Mouse (Mus musculus): Measurements from ENCODE around the gene Ubap2l. TPM values are rescaled to one million over a fixed set of nuclear protein-coding genes. Genes with fewer than 3 reads are reported as not detected.

Gene Ubap2l
- polyA plus RNA-seq, 1 experiment from 2014 or later: 220 TPM

DNA sequence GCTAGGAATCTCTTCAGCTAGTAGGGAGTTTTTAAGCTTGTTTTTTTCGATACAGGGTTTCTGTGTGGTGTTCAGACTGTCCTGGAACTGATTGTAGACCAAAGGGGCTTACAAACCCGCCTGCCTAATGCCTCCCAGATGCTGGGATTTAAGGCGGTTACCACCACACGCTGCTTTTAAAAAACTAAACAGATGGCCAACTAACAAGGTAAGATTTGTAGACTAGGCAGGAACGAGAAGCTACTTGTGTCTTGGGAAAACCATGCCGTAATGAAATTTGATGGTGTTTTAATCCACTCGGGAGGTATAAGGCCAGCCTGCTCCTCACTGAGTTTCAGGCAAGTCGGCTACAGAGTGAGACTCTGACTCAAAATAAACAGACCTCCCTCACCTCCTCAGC is 53.3 kb downstream of the Ubap2l start:
- Histone ChIP-seq H3K4me1 (replicated peaks; ENCODE audit: control insufficient read depth, insufficient read depth, low read length) (peaks cover 9% of the 10 kb centered on the region; the same call in 1 of the 2 replicates), H3K27ac (ENCODE audit: low read depth, low read length) (peak overlapping the region; percentile 70), H3K4me2 (peak overlapping the region; percentile 79), H3K4me3 (ENCODE audit: low read depth, low read length) (peak overlapping the region; percentile 84), H3K36me3 (ENCODE audit: control insufficient read depth, insufficient read depth, low read length) (peaks cover 30% of the 10 kb centered on the region), H3K9me3 (ENCODE audit: control insufficient read depth, low read length) (no peaks in the 10 kb centered on the region), H3K27me3 (replicated peaks; ENCODE audit: control insufficient read depth, insufficient read depth, low read length) (no peaks in the 10 kb centered on the region), H3K9ac (ENCODE audit: low read depth, low read length) (peak overlapping the region; percentile 90)
- peak; percentile 37 for DNase-seq (ENCODE audit: low spot score)
- WGBS: 22% methylated on average over 8 of the region's 8 CpGs
- ATAC-seq (replicated peaks; ENCODE audit: low FRiP score): peak; percentile 40; the same call in 1 of the 2 replicates

DNA sequence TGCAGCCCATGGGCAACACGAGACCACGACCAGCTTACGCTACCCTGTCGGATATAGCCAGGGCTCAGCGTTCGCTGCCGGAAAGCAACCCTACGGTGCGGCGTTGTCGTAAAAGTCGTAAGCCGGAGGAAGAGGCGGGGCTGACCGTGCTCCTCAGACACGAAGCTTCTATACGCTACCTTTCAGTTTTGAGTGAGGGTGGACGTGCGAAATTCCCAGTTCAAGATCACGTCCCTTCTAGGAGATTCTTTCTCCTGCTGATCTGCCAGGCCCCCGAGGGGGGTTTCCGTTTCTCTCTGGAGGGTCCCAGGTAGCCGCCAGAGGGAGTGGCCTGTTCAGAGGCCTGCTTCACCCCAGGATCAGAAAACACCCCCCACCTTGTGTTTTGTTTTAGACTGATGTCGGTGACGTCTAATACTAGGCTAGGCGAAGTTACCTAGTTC is 53.8 kb downstream of the Ubap2l start, which contains the start of gene Hax1:
Gene Hax1, minus strand, starts transcription at position 169 of the 443 bp plus-strand sequence.
- H3K27ac ChIP-seq (ENCODE audit: low read depth, low read length): peak within 1 kb of the TSS; percentile 80
- H3K4me3 ChIP-seq (ENCODE audit: low read depth, low read length): peak within 1 kb of the TSS; percentile 84
- H3K27me3 ChIP-seq (replicated peaks; ENCODE audit: control insufficient read depth, insufficient read depth, low read length): no peaks in the 10 kb centered on the region
- H3K4me1 ChIP-seq (replicated peaks; ENCODE audit: control insufficient read depth, insufficient read depth, low read length): peaks cover 9% of the 10 kb centered on the region; the same call in 1 of the 2 replicates
- peak within 1 kb of the TSS; percentile 90 for H3K9ac ChIP-seq (ENCODE audit: low read depth, low read length)
- H3K4me2 ChIP-seq: peak within 1 kb of the TSS; percentile 79
- ATAC-seq (replicated peaks; ENCODE audit: low FRiP score) (peak; percentile 91), DNase-seq (ENCODE audit: low spot score) (peak; percentile 91)
- peaks cover 30% of the 10 kb centered on the region for H3K36me3 ChIP-seq (ENCODE audit: control insufficient read depth, insufficient read depth, low read length)
- under 1% methylated on average over 26 of the region's 26 CpGs for WGBS
- no peaks in the 10 kb centered on the region for H3K9me3 ChIP-seq (ENCODE audit: control insufficient read depth, low read length)

DNA sequence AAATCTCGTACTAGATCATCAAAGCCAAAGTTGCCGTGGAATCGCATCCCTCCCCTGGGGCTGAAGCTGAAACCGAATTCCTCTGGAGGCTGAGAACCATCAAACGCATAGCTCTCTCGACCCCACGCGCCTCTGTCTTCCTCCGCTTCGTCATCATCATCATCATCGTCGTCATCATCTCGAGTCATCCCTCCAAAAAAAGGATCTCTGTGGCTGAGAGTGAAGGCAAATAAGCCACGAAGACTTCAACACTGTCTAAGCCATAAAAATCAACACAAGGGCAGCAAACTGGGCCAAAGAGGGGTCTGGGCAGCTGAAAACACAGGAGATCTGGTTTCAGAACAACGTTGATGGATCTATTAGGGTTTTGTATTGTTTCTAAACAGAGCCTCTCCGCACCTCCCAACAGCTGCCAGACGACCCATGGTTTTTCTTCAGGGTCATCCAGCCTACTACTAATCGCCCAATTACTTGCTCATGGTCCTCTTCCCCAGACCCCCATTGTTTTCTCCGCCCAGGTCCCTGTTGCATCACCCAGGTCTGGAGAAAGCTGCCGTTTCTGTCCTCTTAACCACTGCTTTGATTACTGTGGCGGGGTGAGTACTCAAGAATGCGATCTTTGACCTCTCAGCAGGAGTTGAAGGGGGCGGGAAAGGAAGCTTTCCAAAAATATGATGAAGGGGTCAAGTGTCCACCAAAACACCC is 54.5 kb downstream of the Ubap2l start:
- peak; percentile 35 for DNase-seq (ENCODE audit: low spot score)
- Histone ChIP-seq H3K27ac (ENCODE audit: low read depth, low read length) (peak overlapping the region; percentile 80), H3K9ac (ENCODE audit: low read depth, low read length) (peak overlapping the region; percentile 90), H3K36me3 (ENCODE audit: control insufficient read depth, insufficient read depth, low read length) (peaks cover 30% of the 10 kb centered on the region), H3K4me1 (replicated peaks; ENCODE audit: control insufficient read depth, insufficient read depth, low read length) (peaks cover 9% of the 10 kb centered on the region; the same call in 1 of the 2 replicates), H3K4me3 (ENCODE audit: low read depth, low read length) (peak overlapping the region; percentile 84), H3K4me2 (peak overlapping the region; percentile 79), H3K9me3 (ENCODE audit: control insufficient read depth, low read length) (no peaks in the 10 kb centered on the region), H3K27me3 (replicated peaks; ENCODE audit: control insufficient read depth, insufficient read depth, low read length) (no peaks in the 10 kb centered on the region)
- peak; percentile 55 for ATAC-seq (replicated peaks; ENCODE audit: low FRiP score)
- WGBS: 21% methylated on average over 23 of the region's 23 CpGs

DNA sequence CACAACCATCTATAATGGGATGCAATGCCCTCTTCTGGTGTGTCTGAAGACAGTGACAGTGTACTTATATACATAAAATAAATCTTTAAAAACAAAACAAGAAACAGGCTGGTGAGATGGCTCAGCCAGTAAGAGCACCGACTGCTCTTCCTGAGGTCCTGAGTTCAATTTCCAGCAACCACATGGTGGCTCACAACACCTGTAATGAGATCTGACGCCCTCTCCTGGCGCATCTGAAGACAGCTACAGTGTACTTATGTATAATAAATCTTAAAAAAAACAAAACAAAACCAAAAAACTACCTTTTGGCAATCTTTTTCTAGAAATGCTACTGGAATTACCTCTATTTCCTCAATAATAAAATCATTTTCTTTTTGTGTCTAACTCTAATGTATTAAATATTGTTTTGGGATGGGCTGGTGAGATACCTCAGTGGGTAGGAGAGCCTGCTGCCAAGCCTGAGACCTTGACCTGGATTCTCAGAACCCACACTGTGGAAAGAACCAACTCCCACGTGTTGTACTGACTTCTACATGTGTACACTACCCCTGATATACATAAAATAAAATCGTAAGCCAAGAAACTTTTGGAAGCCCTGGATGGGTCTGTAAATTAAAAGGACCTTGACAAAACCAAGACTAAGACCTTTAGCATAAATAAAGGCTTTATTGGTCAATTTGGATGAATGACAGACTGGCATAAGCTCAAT is 57.5 kb downstream of the Ubap2l start:
- Histone ChIP-seq H3K27me3 (replicated peaks; ENCODE audit: control insufficient read depth, insufficient read depth, low read length) (no peaks in the 10 kb centered on the region), H3K4me3 (ENCODE audit: low read depth, low read length) (no peak overlapping the region), H3K9me3 (ENCODE audit: control insufficient read depth, low read length) (no peaks in the 10 kb centered on the region), H3K9ac (ENCODE audit: low read depth, low read length) (no peak overlapping the region), H3K4me2 (no peak overlapping the region), H3K36me3 (ENCODE audit: control insufficient read depth, insufficient read depth, low read length) (peaks cover 12% of the 10 kb centered on the region), H3K4me1 (replicated peaks; ENCODE audit: control insufficient read depth, insufficient read depth, low read length) (peaks cover 9% of the 10 kb centered on the region; the same call in 1 of the 2 replicates), H3K27ac (ENCODE audit: low read depth, low read length) (no peak overlapping the region)
- 86% methylated on average over 5 of the region's 5 CpGs for WGBS
- DNase-seq (ENCODE audit: low spot score) (no peak), ATAC-seq (replicated peaks; ENCODE audit: low FRiP score) (no peak)

DNA sequence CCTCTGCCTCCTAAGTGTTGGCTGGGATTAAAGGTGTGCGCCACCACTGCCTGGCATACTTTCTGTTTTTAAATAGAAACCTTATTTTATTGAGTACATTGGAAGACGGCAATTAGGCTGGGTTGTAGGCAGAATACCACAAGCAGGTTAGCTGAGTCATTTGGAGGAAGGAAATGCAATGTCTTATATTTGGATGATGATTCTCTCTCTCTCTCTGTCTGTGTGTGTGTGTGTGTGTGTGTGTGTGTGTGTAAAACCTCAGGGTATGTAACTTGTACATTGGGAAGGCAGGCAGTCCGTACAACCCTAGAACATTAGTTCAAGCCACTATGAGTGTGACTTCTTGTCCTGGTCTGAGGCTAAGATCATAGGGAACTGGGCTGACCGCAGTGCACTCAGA is 64.6 kb downstream of the Ubap2l start:
- Histone ChIP-seq H3K4me3 (ENCODE audit: low read depth, low read length) (no peak overlapping the region), H3K27ac (ENCODE audit: low read depth, low read length) (no peak overlapping the region), H3K36me3 (ENCODE audit: control insufficient read depth, insufficient read depth, low read length) (no peaks in the 10 kb centered on the region; the same call in 1 of the 2 replicates), H3K9me3 (ENCODE audit: control insufficient read depth, low read length) (no peaks in the 10 kb centered on the region), H3K4me2 (no peak overlapping the region), H3K4me1 (replicated peaks; ENCODE audit: control insufficient read depth, insufficient read depth, low read length) (no peaks in the 10 kb centered on the region), H3K27me3 (replicated peaks; ENCODE audit: control insufficient read depth, insufficient read depth, low read length) (no peaks in the 10 kb centered on the region), H3K9ac (ENCODE audit: low read depth, low read length) (no peak overlapping the region)
- DNase-seq (ENCODE audit: low spot score): no peak
- ATAC-seq (replicated peaks; ENCODE audit: low FRiP score): no peak
- 77% methylated on average over 4 of the region's 4 CpGs for WGBS

DNA sequence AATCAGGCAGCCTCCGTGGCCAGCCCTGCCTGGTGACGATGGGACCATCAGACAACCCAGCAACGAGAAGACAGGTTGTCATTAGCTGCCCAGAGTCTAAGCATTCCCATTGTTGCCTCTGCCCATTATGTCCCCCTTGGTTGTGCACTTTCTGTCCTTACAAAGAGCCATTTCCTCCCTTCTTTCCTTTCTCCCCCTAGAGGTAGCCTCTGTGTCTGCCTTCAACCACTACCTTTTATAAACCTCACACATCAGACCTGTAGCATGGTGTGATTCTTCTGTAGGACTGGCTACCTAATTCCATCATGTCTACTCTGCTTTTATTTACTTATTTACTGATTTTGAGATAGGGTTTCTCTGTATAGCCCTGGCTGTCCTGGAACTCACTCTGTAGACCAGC is 65.2 kb downstream of the Ubap2l start:
- DNase-seq (ENCODE audit: low spot score): no peak
- H3K9me3 ChIP-seq (ENCODE audit: control insufficient read depth, low read length): no peaks in the 10 kb centered on the region
- no peaks in the 10 kb centered on the region for H3K4me1 ChIP-seq (replicated peaks; ENCODE audit: control insufficient read depth, insufficient read depth, low read length)
- 50% methylated on average over 3 of the region's 3 CpGs for WGBS
- H3K9ac ChIP-seq (ENCODE audit: low read depth, low read length): no peak overlapping the region
- H3K36me3 ChIP-seq (ENCODE audit: control insufficient read depth, insufficient read depth, low read length): no peaks in the 10 kb centered on the region
- no peak overlapping the region for H3K4me2 ChIP-seq
- H3K27ac ChIP-seq (ENCODE audit: low read depth, low read length): no peak overlapping the region
- ATAC-seq (replicated peaks; ENCODE audit: low FRiP score): no peak
- H3K27me3 ChIP-seq (replicated peaks; ENCODE audit: control insufficient read depth, insufficient read depth, low read length): no peaks in the 10 kb centered on the region
- no peak overlapping the region for H3K4me3 ChIP-seq (ENCODE audit: low read depth, low read length)

DNA sequence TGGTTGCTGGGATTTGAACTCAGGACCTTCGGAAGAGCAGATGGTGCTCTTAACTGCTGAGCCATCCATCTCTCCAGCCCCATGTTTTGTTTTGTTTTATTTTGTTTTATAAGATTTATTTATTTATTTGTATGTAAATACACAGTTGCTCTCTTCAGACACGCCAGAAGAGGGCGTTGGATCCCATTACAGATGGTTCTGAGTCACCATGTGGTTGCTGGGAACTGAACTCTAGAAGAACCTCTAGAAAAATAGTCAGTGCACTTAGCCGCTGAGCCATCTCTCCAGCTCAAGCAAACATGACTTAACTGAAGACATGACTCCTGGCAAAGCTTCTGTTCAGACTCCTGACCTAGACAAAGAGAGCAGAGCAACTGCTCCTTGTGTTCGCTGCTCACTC is 70.0 kb downstream of the Ubap2l start:
- WGBS: 68% methylated on average over 5 of the region's 5 CpGs
- no peak overlapping the region for H3K4me2 ChIP-seq
- DNase-seq (ENCODE audit: low spot score) (no peak), ATAC-seq (replicated peaks; ENCODE audit: low FRiP score) (no peak)
- no peaks in the 10 kb centered on the region for H3K4me1 ChIP-seq (replicated peaks; ENCODE audit: control insufficient read depth, insufficient read depth, low read length)
- H3K27me3 ChIP-seq (replicated peaks; ENCODE audit: control insufficient read depth, insufficient read depth, low read length): no peaks in the 10 kb centered on the region
- H3K36me3 ChIP-seq (ENCODE audit: control insufficient read depth, insufficient read depth, low read length): no peaks in the 10 kb centered on the region
- no peak overlapping the region for H3K9ac ChIP-seq (ENCODE audit: low read depth, low read length)
- H3K27ac ChIP-seq (ENCODE audit: low read depth, low read length): no peak overlapping the region
- no peaks in the 10 kb centered on the region for H3K9me3 ChIP-seq (ENCODE audit: control insufficient read depth, low read length)
- H3K4me3 ChIP-seq (ENCODE audit: low read depth, low read length): no peak overlapping the region

DNA sequence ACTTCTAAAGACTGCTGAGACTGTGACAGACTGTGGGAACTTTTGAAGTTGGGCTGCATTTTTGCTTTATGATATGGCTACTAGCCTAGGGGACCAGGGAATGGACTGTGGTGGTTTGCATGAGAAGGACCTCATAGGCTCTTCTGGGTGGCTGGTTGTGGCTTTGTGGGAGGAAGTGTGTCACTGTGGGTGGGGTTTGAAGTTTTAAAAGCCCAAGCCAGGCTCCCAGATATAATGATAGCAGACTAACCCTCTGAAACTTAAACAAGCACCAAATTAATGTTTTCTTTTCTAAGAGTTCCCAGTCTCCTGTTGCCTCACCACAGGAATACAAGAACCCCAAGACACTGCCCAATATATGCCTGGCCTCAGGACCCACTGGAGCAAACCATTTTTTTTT is 75.6 kb downstream of the Ubap2l start:
- no peaks in the 10 kb centered on the region for H3K4me1 ChIP-seq (replicated peaks; ENCODE audit: control insufficient read depth, insufficient read depth, low read length)
- H3K9ac ChIP-seq (ENCODE audit: low read depth, low read length): no peak overlapping the region
- no peak overlapping the region for H3K4me3 ChIP-seq (ENCODE audit: low read depth, low read length)
- no peak overlapping the region for H3K4me2 ChIP-seq
- no peaks in the 10 kb centered on the region for H3K9me3 ChIP-seq (ENCODE audit: control insufficient read depth, low read length)
- H3K27me3 ChIP-seq (replicated peaks; ENCODE audit: control insufficient read depth, insufficient read depth, low read length): no peaks in the 10 kb centered on the region
- H3K27ac ChIP-seq (ENCODE audit: low read depth, low read length): no peak overlapping the region
- no peak for DNase-seq (ENCODE audit: low spot score)
- no peak for ATAC-seq (replicated peaks; ENCODE audit: low FRiP score)
- H3K36me3 ChIP-seq (ENCODE audit: control insufficient read depth, insufficient read depth, low read length): no peaks in the 10 kb centered on the region
